Mouse (Mus musculus): Measurements from ENCODE around the gene Slc17a9.

GRCm38 (mm10) chr2:180754976-180755688 is 30.1 kb downstream of the Slc17a9 start:
- no peak for TF ChIP-seq CTCF (IDR thresholded peaks at IDR 0.05; ENCODE audit: low read depth, low read length)
- no peak for TF ChIP-seq POLR2A (IDR thresholded peaks at IDR 0.05; ENCODE audit: borderline replicate concordance, low read depth, low read length)
